Mouse (Mus musculus): ENCODE measurements around the gene Olfr657. TPM values are rescaled to one million over a fixed set of nuclear protein-coding genes. Genes with fewer than 3 reads are reported as not detected.

Olfr657 gene
- polyA plus RNA-seq (2014; fragmentation: Nextera tagmentation; extraction: Ambion mirVana): not detected in 2 replicates

GRCm38 (mm10) chr7:104624494-104624893 lies at the start of gene Olfr657:
TSS of gene Olfr657 (plus strand) at chr7:104624794.
- H3K9me3 ChIP-seq (ENCODE audit: control insufficient read depth, low read length): no peaks in the 10 kb centered on the region
- H3K4me2 ChIP-seq (ENCODE audit: low read length): no peak within 1 kb of the TSS
- no peak for ATAC-seq (ENCODE audit: insufficient number of reproducible peaks, insufficient read depth, low FRiP score, low read depth)

GRCm38 (mm10) chr7:104577014-104577413 lies 47.6 kb upstream of the Olfr657 start, which contains the start of gene Olfr653:
TSS of gene Olfr653 (plus strand) at chr7:104577314.
- Histone ChIP-seq H3K27ac (replicated peaks in 1 of 2; ENCODE audit: control insufficient read depth in 1 of 2, insufficient read depth in 1 of 2, low read depth in 2 of 2, low read length in 2 of 2) (no peak within 1 kb of the TSS), H3K36me3 (ENCODE audit: control insufficient read depth, insufficient read depth, low read length) (no peaks in the 10 kb centered on the region), H3K4me2 (ENCODE audit: low read length) (no peak within 1 kb of the TSS), H3K4me1 (ENCODE audit: control insufficient read depth in 2 of 2, insufficient read depth in 2 of 2, low read length in 2 of 2) (no peaks in the 10 kb centered on the region), H3K4me3 (ENCODE audit: control insufficient read depth in 1 of 2, insufficient read depth in 1 of 2, low read depth in 1 of 2, low read length in 2 of 2) (no peak within 1 kb of the TSS), H3K27me3 (ENCODE audit: control insufficient read depth, insufficient read depth, low read length) (no peaks in the 10 kb centered on the region), H3K9ac (ENCODE audit: low read length) (no peak within 1 kb of the TSS), H3K9me3 (ENCODE audit: control insufficient read depth, low read length) (no peaks in the 10 kb centered on the region)
- no peak for ATAC-seq (ENCODE audit: insufficient number of reproducible peaks, insufficient read depth, low FRiP score, low read depth)
- WGBS: 48% methylated on average over 2 of the region's 2 CpGs

More at GRCm38 (mm10) chr7:104624494-104624893, at the start of gene Olfr657:
- Histone ChIP-seq H3K4me1 (ENCODE audit: control insufficient read depth in 2 of 2, insufficient read depth in 2 of 2, low read length in 2 of 2) (no peaks in the 10 kb centered on the region), H3K27me3 (ENCODE audit: control insufficient read depth, insufficient read depth, low read length) (no peaks in the 10 kb centered on the region), H3K36me3 (ENCODE audit: control insufficient read depth, insufficient read depth, low read length) (no peaks in the 10 kb centered on the region), H3K27ac (replicated peaks in 1 of 2; ENCODE audit: control insufficient read depth in 1 of 2, insufficient read depth in 1 of 2, low read depth in 2 of 2, low read length in 2 of 2) (no peak within 1 kb of the TSS), H3K4me3 (ENCODE audit: control insufficient read depth in 1 of 2, insufficient read depth in 1 of 2, low read depth in 1 of 2, low read length in 2 of 2) (no peak within 1 kb of the TSS), H3K9ac (ENCODE audit: low read length) (no peak within 1 kb of the TSS)

- ATAC-seq (ENCODE audit: insufficient number of reproducible peaks, insufficient read depth, low FRiP score, low read depth): no peak
- Histone ChIP-seq H3K4me1 (ENCODE audit: control insufficient read depth in 2 of 2, insufficient read depth in 2 of 2, low read length in 2 of 2) (no peaks in the 10 kb centered on the region), H3K9ac (ENCODE audit: low read length) (no peak overlapping the region), H3K4me2 (ENCODE audit: low read length) (no peak overlapping the region), H3K36me3 (ENCODE audit: control insufficient read depth, insufficient read depth, low read length) (no peaks in the 10 kb centered on the region), H3K9me3 (ENCODE audit: control insufficient read depth, low read length) (no peaks in the 10 kb centered on the region), H3K4me3 (ENCODE audit: control insufficient read depth in 1 of 2, insufficient read depth in 1 of 2, low read depth in 1 of 2, low read length in 2 of 2) (no peak overlapping the region), H3K27ac (replicated peaks in 1 of 2; ENCODE audit: control insufficient read depth in 1 of 2, insufficient read depth in 1 of 2, low read depth in 2 of 2, low read length in 2 of 2) (no peak overlapping the region), H3K27me3 (ENCODE audit: control insufficient read depth, insufficient read depth, low read length) (no peaks in the 10 kb centered on the region)
- WGBS: 73% methylated on average over 4 of the region's 4 CpGs
Observed at GRCm38 (mm10) chr7:104580846-104581245, 43.7 kb upstream of the Olfr657 start.

GRCm38 (mm10) chr7:104581429-104581828 lies 43.2 kb upstream of the Olfr657 start:
- Histone ChIP-seq H3K9ac (ENCODE audit: low read length) (no peak overlapping the region), H3K27me3 (ENCODE audit: control insufficient read depth, insufficient read depth, low read length) (no peaks in the 10 kb centered on the region), H3K27ac (replicated peaks in 1 of 2; ENCODE audit: control insufficient read depth in 1 of 2, insufficient read depth in 1 of 2, low read depth in 2 of 2, low read length in 2 of 2) (no peak overlapping the region), H3K4me3 (ENCODE audit: control insufficient read depth in 1 of 2, insufficient read depth in 1 of 2, low read depth in 1 of 2, low read length in 2 of 2) (no peak overlapping the region), H3K4me2 (ENCODE audit: low read length) (no peak overlapping the region), H3K4me1 (ENCODE audit: control insufficient read depth in 2 of 2, insufficient read depth in 2 of 2, low read length in 2 of 2) (no peaks in the 10 kb centered on the region), H3K9me3 (ENCODE audit: control insufficient read depth, low read length) (no peaks in the 10 kb centered on the region), H3K36me3 (ENCODE audit: control insufficient read depth, insufficient read depth, low read length) (no peaks in the 10 kb centered on the region)
- no peak for ATAC-seq (ENCODE audit: insufficient number of reproducible peaks, insufficient read depth, low FRiP score, low read depth)
- WGBS: 78% methylated on average over 4 of the region's 4 CpGs

GRCm38 (mm10) chr7:104586725-104587124 lies 37.9 kb upstream of the Olfr657 start, which contains the start of gene Olfr654:
TSS of gene Olfr654 (plus strand) at chr7:104587025.
- H3K9ac ChIP-seq (ENCODE audit: low read length): no peak within 1 kb of the TSS
- no peaks in the 10 kb centered on the region for H3K36me3 ChIP-seq (ENCODE audit: control insufficient read depth, insufficient read depth, low read length)
- H3K9me3 ChIP-seq (ENCODE audit: control insufficient read depth, low read length): no peaks in the 10 kb centered on the region
- WGBS: 82% methylated on average over 4 of the region's 4 CpGs
- no peak within 1 kb of the TSS for H3K4me3 ChIP-seq (ENCODE audit: control insufficient read depth in 1 of 2, insufficient read depth in 1 of 2, low read depth in 1 of 2, low read length in 2 of 2)
- no peaks in the 10 kb centered on the region for H3K4me1 ChIP-seq (ENCODE audit: control insufficient read depth in 2 of 2, insufficient read depth in 2 of 2, low read length in 2 of 2)
- no peak for ATAC-seq (ENCODE audit: insufficient number of reproducible peaks, insufficient read depth, low FRiP score, low read depth)
- H3K27me3 ChIP-seq (ENCODE audit: control insufficient read depth, insufficient read depth, low read length): no peaks in the 10 kb centered on the region
- no peak within 1 kb of the TSS for H3K27ac ChIP-seq (replicated peaks in 1 of 2; ENCODE audit: control insufficient read depth in 1 of 2, insufficient read depth in 1 of 2, low read depth in 2 of 2, low read length in 2 of 2)
- no peak within 1 kb of the TSS for H3K4me2 ChIP-seq (ENCODE audit: low read length)

- no peak overlapping the region for H3K4me2 ChIP-seq (ENCODE audit: low read length)
- no peak for ATAC-seq (ENCODE audit: insufficient number of reproducible peaks, insufficient read depth, low FRiP score, low read depth)
- H3K9me3 ChIP-seq (ENCODE audit: control insufficient read depth, low read length): no peaks in the 10 kb centered on the region
- H3K27me3 ChIP-seq (ENCODE audit: control insufficient read depth, insufficient read depth, low read length): no peaks in the 10 kb centered on the region
- no peaks in the 10 kb centered on the region for H3K4me1 ChIP-seq (ENCODE audit: control insufficient read depth in 2 of 2, insufficient read depth in 2 of 2, low read length in 2 of 2)
- no peak overlapping the region for H3K4me3 ChIP-seq (ENCODE audit: control insufficient read depth in 1 of 2, insufficient read depth in 1 of 2, low read depth in 1 of 2, low read length in 2 of 2)
- H3K27ac ChIP-seq (replicated peaks in 1 of 2; ENCODE audit: control insufficient read depth in 1 of 2, insufficient read depth in 1 of 2, low read depth in 2 of 2, low read length in 2 of 2): no peak overlapping the region
- no peaks in the 10 kb centered on the region for H3K36me3 ChIP-seq (ENCODE audit: control insufficient read depth, insufficient read depth, low read length)
- WGBS: 69% methylated on average over 5 of the region's 5 CpGs
- H3K9ac ChIP-seq (ENCODE audit: low read length): no peak overlapping the region
Observed at GRCm38 (mm10) chr7:104588274-104588673, 36.3 kb upstream of the Olfr657 start.

GRCm38 (mm10) chr7:104601679-104602078 lies 22.9 kb upstream of the Olfr657 start, which contains the start of gene Olfr655:
TSS of gene Olfr655 (minus strand) at chr7:104601779.
- Histone ChIP-seq H3K4me3 (ENCODE audit: control insufficient read depth in 1 of 2, insufficient read depth in 1 of 2, low read depth in 1 of 2, low read length in 2 of 2) (no peak within 1 kb of the TSS), H3K9me3 (ENCODE audit: control insufficient read depth, low read length) (no peaks in the 10 kb centered on the region), H3K36me3 (ENCODE audit: control insufficient read depth, insufficient read depth, low read length) (no peaks in the 10 kb centered on the region), H3K9ac (ENCODE audit: low read length) (no peak within 1 kb of the TSS), H3K4me2 (ENCODE audit: low read length) (no peak within 1 kb of the TSS), H3K4me1 (ENCODE audit: control insufficient read depth in 2 of 2, insufficient read depth in 2 of 2, low read length in 2 of 2) (no peaks in the 10 kb centered on the region), H3K27me3 (ENCODE audit: control insufficient read depth, insufficient read depth, low read length) (no peaks in the 10 kb centered on the region), H3K27ac (replicated peaks in 1 of 2; ENCODE audit: control insufficient read depth in 1 of 2, insufficient read depth in 1 of 2, low read depth in 2 of 2, low read length in 2 of 2) (no peak within 1 kb of the TSS)
- WGBS: 78% methylated on average over 2 of the region's 2 CpGs
- ATAC-seq (ENCODE audit: insufficient number of reproducible peaks, insufficient read depth, low FRiP score, low read depth): no peak

- Histone ChIP-seq H3K4me3 (ENCODE audit: control insufficient read depth in 1 of 2, insufficient read depth in 1 of 2, low read depth in 1 of 2, low read length in 2 of 2) (no peak overlapping the region), H3K9ac (ENCODE audit: low read length) (no peak overlapping the region), H3K36me3 (ENCODE audit: control insufficient read depth, insufficient read depth, low read length) (no peaks in the 10 kb centered on the region), H3K9me3 (ENCODE audit: control insufficient read depth, low read length) (no peaks in the 10 kb centered on the region), H3K27ac (replicated peaks in 1 of 2; ENCODE audit: control insufficient read depth in 1 of 2, insufficient read depth in 1 of 2, low read depth in 2 of 2, low read length in 2 of 2) (no peak overlapping the region), H3K27me3 (ENCODE audit: control insufficient read depth, insufficient read depth, low read length) (no peaks in the 10 kb centered on the region), H3K4me1 (ENCODE audit: control insufficient read depth in 2 of 2, insufficient read depth in 2 of 2, low read length in 2 of 2) (no peaks in the 10 kb centered on the region), H3K4me2 (ENCODE audit: low read length) (no peak overlapping the region)
- no peak for ATAC-seq (ENCODE audit: insufficient number of reproducible peaks, insufficient read depth, low FRiP score, low read depth)
- WGBS: 3% methylated on average over 3 of the region's 3 CpGs
Observed at GRCm38 (mm10) chr7:104603173-104603572, 21.4 kb upstream of the Olfr657 start.
